8 mouse cellular contexts compared by ENCODE assay signal in the genomic region with DNA sequence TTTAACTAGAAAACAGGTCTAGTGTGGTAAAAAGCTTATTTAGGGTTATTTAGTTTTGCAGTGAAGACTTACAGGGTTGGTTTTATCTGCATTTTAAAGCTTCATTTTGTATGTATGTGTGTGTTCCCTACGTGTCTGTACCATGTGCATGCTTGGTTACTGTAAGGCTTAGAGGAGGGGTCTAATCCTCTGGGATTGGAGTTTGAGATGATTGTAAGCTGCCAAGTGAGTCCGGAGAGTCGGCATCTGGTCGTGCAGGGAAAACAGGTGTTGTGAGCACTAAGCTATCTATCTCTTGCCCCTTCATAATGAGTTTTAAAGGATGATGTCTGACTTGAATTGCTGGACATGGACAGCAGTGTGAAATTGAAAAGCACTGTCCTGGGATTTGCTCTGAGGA. TPM values are rescaled to one million over a fixed set of nuclear protein-coding genes. Genes with fewer than 3 reads are reported as not detected.
A peak's percentile ranks its signal among the peaks of the same experiment; 100 is the strongest.
DNase-seq lines count a peak whose midpoint lies in the region; ATAC-seq and TF ChIP-seq lines count a peak whose summit lies in the region.

No protein-coding gene starts in this region.

- no peak overlapping the region for H3K4me3 ChIP-seq in heart, embryonic 13.5 days
- no peak overlapping the region for H3K4me3 ChIP-seq in heart, embryonic 12.5 days
- no peak overlapping the region for H3K4me3 ChIP-seq in hindbrain, embryonic 11.5 days (ENCODE audit: low read depth, low read length)
- H3K4me3 ChIP-seq in midbrain, embryonic 14.5 days (replicated peaks; ENCODE audit: low read depth, low read length): no peak overlapping the region

- H3K4me2 ChIP-seq in heart, embryonic 13.5 days: 0 out of 2 replicates have a peak overlapping the region, but pooled peaks have one; percentile 14
- no peak overlapping the region for H3K4me2 ChIP-seq in heart, embryonic 12.5 days
- 0 out of 2 replicates have a peak overlapping the region, but pooled peaks have one; percentile 6 for H3K4me2 ChIP-seq in hindbrain, embryonic 11.5 days (replicated peaks; ENCODE audit: low read depth, low read length)
- H3K4me2 ChIP-seq in midbrain, embryonic 14.5 days (ENCODE audit: low read length): peak overlapping the region; percentile 29

- peaks cover 43% of the 10 kb centered on the region for H3K4me1 ChIP-seq in heart, embryonic 13.5 days
- H3K4me1 ChIP-seq in heart, embryonic 12.5 days (replicated peaks): peaks cover 21% of the 10 kb centered on the region
- peaks cover 4% of the 10 kb centered on the region for H3K4me1 ChIP-seq in hindbrain, embryonic 11.5 days (replicated peaks; ENCODE audit: control insufficient read depth, insufficient read depth, low read length)
- H3K4me1 ChIP-seq in midbrain, embryonic 14.5 days (ENCODE audit: control insufficient read depth, insufficient read depth, low read length): peaks cover 42% of the 10 kb centered on the region

- WGBS in heart, embryonic 13.5 days: 54% methylated on average over 4 of the region's 4 CpGs
- 65% methylated on average over 4 of the region's 4 CpGs for WGBS in heart, embryonic 12.5 days
- WGBS in hindbrain, embryonic 11.5 days: 55% methylated on average over 4 of the region's 4 CpGs
- 17% methylated on average over 4 of the region's 4 CpGs for WGBS in midbrain, embryonic 14.5 days

- no peak for TF ChIP-seq CTCF in brain, embryonic 14.5 days (IDR thresholded peaks at IDR 0.05; ENCODE audit: borderline replicate concordance, extremely low read depth, insufficient read depth, insufficient read length)

- H3K36me3 ChIP-seq in heart, embryonic 13.5 days: peaks cover 16% of the 10 kb centered on the region
- H3K36me3 ChIP-seq in heart, embryonic 12.5 days: peaks cover 14% of the 10 kb centered on the region
- H3K36me3 ChIP-seq in hindbrain, embryonic 11.5 days (ENCODE audit: control insufficient read depth, insufficient read depth, low read length): no peaks in the 10 kb centered on the region
- H3K36me3 ChIP-seq in midbrain, embryonic 14.5 days (ENCODE audit: control insufficient read depth, insufficient read depth, low read length): no peaks in the 10 kb centered on the region

- H3K9ac ChIP-seq in heart, embryonic 13.5 days: no peak overlapping the region
- H3K9ac ChIP-seq in heart, embryonic 12.5 days: no peak overlapping the region
- H3K9ac ChIP-seq in hindbrain, embryonic 11.5 days (ENCODE audit: low read depth, low read length): no peak overlapping the region
- H3K9ac ChIP-seq in midbrain, embryonic 14.5 days (replicated peaks; ENCODE audit: low read length): no peak overlapping the region

- no peaks in the 10 kb centered on the region for H3K27me3 ChIP-seq in heart, embryonic 13.5 days (replicated peaks)
- H3K27me3 ChIP-seq in heart, embryonic 12.5 days (replicated peaks): no peaks in the 10 kb centered on the region
- no peaks in the 10 kb centered on the region for H3K27me3 ChIP-seq in hindbrain, embryonic 11.5 days (ENCODE audit: control insufficient read depth, insufficient read depth, low read length)
- H3K27me3 ChIP-seq in midbrain, embryonic 14.5 days (ENCODE audit: control insufficient read depth, insufficient read depth, low read length): no peaks in the 10 kb centered on the region

- no peak overlapping the region for H3K27ac ChIP-seq in heart, embryonic 13.5 days (replicated peaks)
- H3K27ac ChIP-seq in heart, embryonic 12.5 days (ENCODE audit: poor library complexity, severe bottlenecking): no peak overlapping the region
- H3K27ac ChIP-seq in hindbrain, embryonic 11.5 days (ENCODE audit: low read depth, low read length): no peak overlapping the region
- no peak overlapping the region for H3K27ac ChIP-seq in midbrain, embryonic 14.5 days (replicated peaks; ENCODE audit: low read depth, low read length)

- TF ChIP-seq POLR2A in brain, embryonic 14.5 days (IDR thresholded peaks at IDR 0.05; ENCODE audit: borderline replicate concordance, extremely low read depth, insufficient read depth, insufficient read length, poor library complexity, severe bottlenecking): no peak

- no peak for ATAC-seq in heart, embryonic 13.5 days (ENCODE audit: extremely low read depth, insufficient number of reproducible peaks, low FRiP score, low TSS enrichment)
- no peak for ATAC-seq in heart, embryonic 12.5 days (ENCODE audit: insufficient number of reproducible peaks, low FRiP score)
- ATAC-seq in hindbrain, embryonic 11.5 days (ENCODE audit: low FRiP score): no peak
- no peak for ATAC-seq in midbrain, embryonic 14.5 days (ENCODE audit: low FRiP score, low TSS enrichment)

- H3K9me3 ChIP-seq in heart, embryonic 13.5 days: no peaks in the 10 kb centered on the region
- no peaks in the 10 kb centered on the region for H3K9me3 ChIP-seq in heart, embryonic 12.5 days (replicated peaks)
- H3K9me3 ChIP-seq in hindbrain, embryonic 11.5 days (ENCODE audit: control insufficient read depth, low read length): no peaks in the 10 kb centered on the region
- H3K9me3 ChIP-seq in midbrain, embryonic 14.5 days (ENCODE audit: control insufficient read depth, low read length): no peaks in the 10 kb centered on the region

- DNase-seq in brain, embryonic 14.5 days (ENCODE audit: low read depth): peak; percentile 38
- no peak for DNase-seq in hindbrain, embryonic 11.5 days (ENCODE audit: low spot score)
- no peak for DNase-seq in midbrain, embryonic 14.5 days
- DNase-seq in embryo, embryonic 9.5 days (ENCODE audit: extremely low spot score): no peak
- no peak for DNase-seq in adrenal gland, postnatal 25 days
- no peak for DNase-seq in thymus, postnatal 10 days (ENCODE audit: low spot score in 2 of 2)

RNA-seq across cellular contexts. Expression of gene Nap1l1, which starts 3.3 kb away (rescaled TPM):
- 135 and 143 TPM in 2 replicates for polyA plus RNA-seq in heart, embryonic 13.5 days (2015; fragmentation: Nextera tagmentation; extraction: Ambion mirVana)
- polyA plus RNA-seq in heart, embryonic 12.5 days (2016; fragmentation: Nextera tagmentation; extraction: Ambion mirVana): 166 and 167 TPM in 2 replicates
- polyA plus RNA-seq in brain, embryonic 14.5 days (2012; rRNA removed): 201 and 274 TPM in 2 replicates
- polyA plus RNA-seq in hindbrain, embryonic 11.5 days (2014; fragmentation: Nextera tagmentation; extraction: Ambion mirVana): 372 and 407 TPM in 2 replicates
- polyA plus RNA-seq in midbrain, embryonic 14.5 days (2014; fragmentation: Nextera tagmentation; extraction: Ambion mirVana): 182 and 206 TPM in 2 replicates
- total RNA-seq in adrenal gland, postnatal 25 days (2021): 150 and 162 TPM in 2 replicates

RNA-seq across cellular contexts. Expression of gene Phlda1, which starts 29.8 kb away (rescaled TPM):
- 23.9 and 24.8 TPM in 2 replicates for polyA plus RNA-seq in heart, embryonic 13.5 days (2015; fragmentation: Nextera tagmentation; extraction: Ambion mirVana)
- 19.8 and 24.6 TPM in 2 replicates for polyA plus RNA-seq in heart, embryonic 12.5 days (2016; fragmentation: Nextera tagmentation; extraction: Ambion mirVana)
- polyA plus RNA-seq in brain, embryonic 14.5 days (2012; rRNA removed): 28.5 and 40.6 TPM in 2 replicates
- 30.0 TPM in 2 replicates for polyA plus RNA-seq in hindbrain, embryonic 11.5 days (2014; fragmentation: Nextera tagmentation; extraction: Ambion mirVana)
- 27.9 and 33.2 TPM in 2 replicates for polyA plus RNA-seq in midbrain, embryonic 14.5 days (2014; fragmentation: Nextera tagmentation; extraction: Ambion mirVana)
- total RNA-seq in adrenal gland, postnatal 25 days (2021): 66.2 and 75.2 TPM in 2 replicates
